Comparison of ENCODE assay signal across 28 mouse cellular contexts in genomic region chr6:96384441-96384840, GRCm38 (mm10).
"Had no signal": no experiment of that assay in that cellular context is flagged by ENCODE, and none has a peak within 500 bp of the region (broad histone marks: within the 10 kb centered on the region; RNA-seq: fewer than 3 reads in every experiment).

No protein-coding gene starts in this region.

- H3K36me3 ChIP-seq: heart, embryonic 13.5 days; heart, embryonic 15.5 days; hindbrain, embryonic 10.5 days; hindbrain, embryonic 12.5 days; hindbrain, embryonic 13.5 days; hindbrain, embryonic 15.5 days; intestine, embryonic 15.5 days; kidney, embryonic 15.5 days had no signal

- H3K4me3 ChIP-seq: heart, embryonic 13.5 days; heart, embryonic 15.5 days; hindbrain, embryonic 10.5 days; hindbrain, embryonic 12.5 days; hindbrain, embryonic 13.5 days; hindbrain, embryonic 15.5 days; intestine, embryonic 15.5 days; kidney, embryonic 15.5 days; left cerebral cortex, adult 2 months had no signal

- H3K9ac ChIP-seq: heart, embryonic 13.5 days; heart, embryonic 15.5 days; hindbrain, embryonic 12.5 days; hindbrain, embryonic 13.5 days; hindbrain, embryonic 14.5 days; hindbrain, embryonic 15.5 days; intestine, embryonic 15.5 days; kidney, embryonic 15.5 days had no signal

- DNase-seq: heart, postnatal 10 days; heart, postnatal 14 days; heart, postnatal 36 days; heart, postnatal 4 days; kidney, adult 11 months; kidney, adult 18-20 months; kidney, adult 2 months; kidney, adult 8-10 months; kidney, adult 9 months; kidney, postnatal 10 days; kidney, postnatal 14 days; kidney, postnatal 25 days; kidney, postnatal 36 days; kidney, postnatal 4 days; layer of hippocampus, adult 9-11 months; layer of hippocampus, postnatal 36 days had no signal

- H3K27ac ChIP-seq: heart, embryonic 13.5 days; heart, embryonic 15.5 days; hindbrain, embryonic 10.5 days; hindbrain, embryonic 12.5 days; hindbrain, embryonic 13.5 days; hindbrain, embryonic 14.5 days; hindbrain, embryonic 15.5 days; hindbrain, postnatal 0 days; intestine, embryonic 15.5 days; kidney, embryonic 15.5 days; kidney, postnatal 0 days; left cerebral cortex, adult 2 months had no signal

- H3K4me1 ChIP-seq: heart, embryonic 13.5 days; heart, embryonic 15.5 days; hindbrain, embryonic 10.5 days; hindbrain, embryonic 12.5 days; hindbrain, embryonic 13.5 days; hindbrain, embryonic 15.5 days; intestine, embryonic 15.5 days; kidney, embryonic 15.5 days had no signal

- H3K9me3 ChIP-seq: heart, embryonic 13.5 days; heart, embryonic 15.5 days; hindbrain, embryonic 10.5 days; hindbrain, embryonic 12.5 days; hindbrain, embryonic 13.5 days; hindbrain, embryonic 15.5 days; intestine, embryonic 15.5 days; kidney, embryonic 15.5 days had no signal
